Mouse (Mus musculus) stomach, postnatal 0 days (tissue): ENCODE results near the gene Wwox.

ENCODE experiments used
- CTCF ChIP-seq: IDR thresholded peaks from 2 replicates; pipeline ENCODE4 v1.5.1; 2016; ENCODE audit warnings: antibody characterized with exemption, low read depth, mild to moderate bottlenecking, moderate library complexity
- EP300 ChIP-seq: optimal IDR thresholded peaks from 2 replicates; pipeline ENCODE3; 2016; ENCODE audit warnings: antibody characterized with exemption

- TF ChIP-seq CTCF, result no peak
- no peak for TF ChIP-seq EP300
Observed at GRCm38 (mm10) chr8:114514692-114515091, 75.2 kb downstream of the Wwox start.
